Mouse (Mus musculus) heart, adult 8-10 months (tissue): Measurements from ENCODE around the gene Lrrc28. TPM values are rescaled to one million over a fixed set of nuclear protein-coding genes. Genes with fewer than 3 reads are reported as not detected.
A peak's percentile ranks its signal among the peaks of the same experiment; 100 is the strongest.

ENCODE experiments used
- DNase-seq: peaks from one replicate; pipeline ENCODE4 v3.0.0; 2022; ENCODE audit warnings: low spot score
- total RNA-seq, 4 experiments: library from RNA; stranded (reverse); gene quantifications; 2 replicates each; pipeline ENCODE4 v1.2.4; 2022

Gene Lrrc28
- total RNA-seq, 4 experiments from 2014 or later: 13.5 to 19.6 (median 17.2) TPM

DNA sequence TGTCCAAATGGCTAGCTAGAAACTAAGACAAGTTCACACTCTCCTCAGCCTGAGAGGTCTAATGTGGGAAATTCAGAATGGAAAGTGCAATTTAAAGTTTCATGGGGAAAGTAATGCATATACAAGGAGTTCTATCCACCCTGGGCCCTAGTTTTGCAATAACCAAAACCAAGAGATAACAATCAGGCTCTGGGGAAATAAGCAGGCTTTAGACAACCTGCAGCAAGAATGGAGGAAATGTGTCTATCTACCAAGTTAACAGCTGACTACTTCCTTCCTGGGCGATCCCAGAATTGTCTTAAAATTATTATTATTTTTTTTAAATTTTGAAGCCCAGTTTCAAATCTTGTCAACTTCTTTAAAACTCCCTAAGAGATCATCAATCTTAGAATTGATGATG is 48.7 kb downstream of the Lrrc28 start:
- no peak for DNase-seq

DNA sequence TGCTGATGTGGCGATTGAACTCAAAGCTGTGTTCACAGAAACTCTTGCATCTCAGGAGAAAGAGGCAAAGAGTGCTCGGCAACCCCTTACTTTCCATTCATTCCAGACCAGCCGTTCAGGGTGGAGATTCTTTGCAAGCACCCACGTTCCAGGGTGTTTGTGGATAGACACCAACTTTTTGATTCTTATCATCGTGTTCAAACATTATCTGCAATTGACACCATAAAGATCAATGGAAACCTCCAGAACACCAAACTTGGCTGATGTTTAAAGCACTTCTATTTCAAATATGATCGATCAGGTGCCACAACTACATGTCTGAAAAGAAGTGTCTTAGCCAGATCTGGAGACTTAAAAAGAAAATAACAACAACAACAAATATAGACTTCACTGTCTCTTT is 51.2 kb downstream of the Lrrc28 start:
- no peak for DNase-seq

GRCm38 (mm10) chr7:67592670-67593069 is 52.4 kb downstream of the Lrrc28 start:
- DNase-seq: no peak

GRCm38 (mm10) chr7:67588743-67589142 is 56.3 kb downstream of the Lrrc28 start:
- no peak for DNase-seq

DNA sequence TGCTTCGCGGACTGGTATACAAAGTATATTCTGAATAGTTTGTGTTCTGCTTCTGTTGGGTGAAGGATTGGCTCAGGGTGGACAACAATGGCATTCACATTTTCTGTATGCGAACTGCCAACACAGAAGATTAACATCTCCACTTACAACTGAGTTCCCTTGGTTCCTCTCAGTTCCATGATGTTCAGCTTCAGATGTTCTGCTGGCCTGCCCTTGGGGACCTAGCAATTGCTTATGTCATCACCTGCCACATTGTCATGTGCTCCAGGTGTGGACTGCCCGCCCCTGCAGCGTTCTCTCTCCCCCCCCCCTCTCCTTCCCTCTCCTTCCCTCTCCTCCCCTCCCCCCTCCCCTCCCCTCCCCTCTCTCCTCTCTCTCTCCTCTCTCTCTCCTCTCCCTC is 58.6 kb downstream of the Lrrc28 start:
- DNase-seq: no peak

DNA sequence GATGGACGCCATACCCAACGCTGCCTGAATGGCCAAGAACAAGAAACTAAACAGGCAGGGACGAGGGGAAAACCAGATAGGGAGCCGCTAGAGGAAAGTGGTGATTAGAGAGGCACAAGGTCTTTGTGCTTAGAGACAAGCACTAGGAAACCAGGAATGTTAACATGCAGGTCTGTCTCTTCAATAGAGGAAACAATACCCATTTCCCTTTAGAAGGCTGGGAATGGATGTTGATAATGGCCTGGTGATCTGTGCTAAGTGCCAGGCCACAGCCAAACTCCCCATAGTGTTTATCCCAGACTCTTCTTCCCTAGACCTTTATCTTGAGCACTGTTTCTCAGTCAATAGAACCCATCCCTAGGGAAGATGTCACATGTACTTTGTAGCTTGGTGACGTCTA is 61.2 kb downstream of the Lrrc28 start:
- no peak for DNase-seq

- DNase-seq: no peak
Measured at GRCm38 (mm10) chr7:67578783-67579482, 66.1 kb downstream of the Lrrc28 start.

DNA sequence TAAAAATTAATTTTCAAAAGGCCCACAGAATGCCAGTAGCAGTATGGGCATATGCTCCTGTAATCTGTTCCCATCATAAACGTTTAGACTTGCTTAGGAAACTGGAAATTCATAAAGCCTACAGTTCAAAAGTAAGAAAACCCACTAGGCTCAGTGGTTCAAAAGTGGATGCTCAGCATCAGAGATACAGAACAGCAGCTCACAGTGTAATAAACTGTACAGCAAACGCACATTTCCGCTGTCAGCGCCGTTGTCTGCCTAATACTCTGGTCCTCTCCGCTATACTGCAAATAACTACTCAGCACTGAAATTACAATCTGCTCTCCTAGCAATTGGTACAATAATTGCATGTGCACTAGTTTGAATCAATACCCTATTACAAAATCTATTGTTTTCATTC is 67.0 kb downstream of the Lrrc28 start:
- no peak for DNase-seq

DNA sequence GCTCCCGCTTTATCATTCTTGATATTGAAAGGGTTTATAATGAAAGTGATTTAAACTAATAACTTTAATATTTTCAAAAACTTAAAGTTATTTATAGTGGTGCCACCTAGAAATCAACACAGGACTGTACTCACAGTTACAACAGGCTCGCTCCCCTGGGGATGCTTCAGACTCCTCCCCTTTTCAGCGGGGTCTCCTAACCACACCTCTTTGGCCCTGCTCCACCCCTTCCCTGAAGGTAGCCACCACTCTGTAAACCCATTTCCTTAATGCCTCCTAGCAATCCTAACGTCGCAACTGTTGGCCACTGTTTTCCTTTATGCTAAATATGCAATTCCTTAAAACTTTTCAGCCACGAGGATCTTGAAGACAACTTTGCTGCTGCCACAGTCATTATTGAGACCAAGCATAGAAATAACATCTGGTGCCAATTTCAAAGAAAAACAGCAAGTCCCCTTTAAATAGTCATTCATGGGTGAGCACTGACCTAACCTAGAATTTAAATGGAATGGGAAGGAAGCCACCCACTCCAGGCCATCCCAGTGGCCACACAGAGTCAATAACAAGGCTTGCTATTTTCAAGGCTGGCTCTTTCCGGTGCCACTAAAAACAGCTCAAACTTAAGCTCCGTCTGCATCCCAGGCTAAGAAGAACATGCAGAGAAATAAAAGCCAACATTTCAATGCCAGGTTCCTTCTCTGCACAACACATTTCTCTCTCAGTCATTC is 78.4 kb downstream of the Lrrc28 start:
- DNase-seq: peak; percentile 48

DNA sequence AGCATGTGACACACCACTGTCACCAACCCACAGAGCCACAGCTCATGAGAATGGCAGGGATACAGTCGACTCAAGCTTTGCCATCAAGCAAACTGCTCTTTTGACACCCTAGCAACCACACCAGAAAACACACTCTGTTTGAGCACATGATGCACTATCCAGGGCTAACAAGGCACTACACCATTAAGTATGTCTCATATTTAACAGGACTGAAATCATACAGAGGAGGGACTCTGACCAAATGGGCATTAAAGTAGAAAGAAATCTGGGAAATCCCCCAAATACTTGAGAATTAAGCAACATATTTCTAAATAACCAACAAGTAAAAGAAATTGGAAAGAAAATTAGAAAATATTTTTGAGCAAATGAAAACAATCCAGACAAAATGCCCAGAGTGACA is 79.9 kb downstream of the Lrrc28 start:
- DNase-seq: no peak

- peak; percentile 77 for DNase-seq
Measured at GRCm38 (mm10) chr7:67562176-67562575, 82.9 kb downstream of the Lrrc28 start.

DNA sequence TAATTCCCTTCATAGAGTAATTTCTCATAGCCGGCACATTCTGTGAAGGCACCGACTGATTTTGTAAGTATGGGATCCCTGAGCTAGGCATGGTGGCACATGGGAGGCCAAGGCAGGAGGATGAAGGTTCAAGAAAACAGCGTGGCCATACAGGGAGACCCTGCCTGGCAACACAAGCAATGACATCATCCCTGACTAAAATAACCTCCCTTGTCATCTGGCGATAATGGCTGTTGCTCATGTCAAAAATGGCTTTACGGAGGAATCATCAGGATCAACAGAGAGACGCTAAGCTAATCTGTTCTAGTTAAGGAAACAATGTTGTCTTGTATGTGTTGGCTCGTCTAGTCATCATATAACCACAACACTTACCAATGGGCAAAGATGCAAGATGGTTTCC is 85.6 kb downstream of the Lrrc28 start:
- no peak for DNase-seq

DNA sequence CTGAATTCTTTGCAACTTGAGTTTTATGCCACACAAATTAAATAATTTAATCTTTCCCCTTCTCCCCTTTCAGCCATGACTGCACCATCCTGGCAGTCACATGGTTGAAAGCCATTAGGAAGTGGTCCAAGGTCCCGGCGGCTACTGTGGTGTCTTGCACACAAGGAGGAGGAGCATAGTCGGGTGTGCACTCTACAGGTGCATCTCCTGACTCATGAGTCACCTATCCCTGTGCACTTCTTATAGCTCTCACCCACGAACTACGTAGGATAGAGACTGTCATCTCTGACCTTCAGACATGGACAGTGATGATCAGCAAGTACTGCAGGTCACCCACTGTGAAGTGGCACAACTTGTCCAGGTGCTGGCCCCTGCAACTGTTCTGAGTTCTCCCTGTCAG is 86.8 kb downstream of the Lrrc28 start:
- DNase-seq: no peak

DNA sequence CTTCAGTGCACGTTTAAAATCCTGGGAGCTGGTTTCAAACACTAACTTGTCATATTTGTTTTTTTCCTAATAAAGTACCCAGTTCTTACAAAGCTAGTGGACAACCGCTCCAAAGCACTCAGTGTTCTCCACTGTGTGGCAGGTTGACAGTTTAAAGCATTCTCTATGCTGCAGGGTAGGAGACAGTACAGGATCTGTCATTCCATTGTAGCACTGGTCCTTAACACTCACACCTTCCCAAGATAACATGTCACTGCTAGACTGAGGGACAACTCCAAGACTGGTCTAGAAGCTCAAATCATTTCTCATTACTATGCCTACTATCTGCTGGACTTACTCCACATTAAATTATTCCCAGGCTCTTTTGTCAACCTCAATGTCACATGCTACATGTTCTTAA is 90.2 kb downstream of the Lrrc28 start:
- no peak for DNase-seq

GRCm38 (mm10) chr7:67551242-67551641 is 93.8 kb downstream of the Lrrc28 start:
- no peak for DNase-seq

DNA sequence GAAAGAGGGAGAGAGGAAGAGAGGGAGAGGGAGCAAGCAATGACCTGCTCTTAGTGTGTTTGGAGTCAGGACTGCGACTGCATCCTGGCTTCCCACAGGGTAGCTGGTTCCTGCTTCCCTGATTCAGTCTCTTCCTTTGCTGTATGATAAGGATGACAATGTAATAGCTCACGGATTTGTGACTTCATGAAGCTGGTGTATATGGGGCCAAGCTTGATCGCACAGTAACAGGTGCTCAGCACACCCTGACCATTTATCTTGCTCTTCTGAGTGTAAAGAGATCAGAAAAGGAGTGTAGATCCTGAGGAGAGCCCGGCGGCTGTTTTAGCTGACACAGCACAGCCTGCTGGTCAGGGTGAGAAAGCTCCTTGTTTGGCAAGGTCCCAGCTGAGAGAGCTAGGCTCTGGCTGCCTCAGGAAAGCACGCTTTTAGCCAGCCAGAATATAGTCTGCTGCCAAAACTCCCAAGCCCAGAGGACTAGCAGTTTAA is 96.0 kb downstream of the Lrrc28 start:
- peak; percentile 88 for DNase-seq

DNA sequence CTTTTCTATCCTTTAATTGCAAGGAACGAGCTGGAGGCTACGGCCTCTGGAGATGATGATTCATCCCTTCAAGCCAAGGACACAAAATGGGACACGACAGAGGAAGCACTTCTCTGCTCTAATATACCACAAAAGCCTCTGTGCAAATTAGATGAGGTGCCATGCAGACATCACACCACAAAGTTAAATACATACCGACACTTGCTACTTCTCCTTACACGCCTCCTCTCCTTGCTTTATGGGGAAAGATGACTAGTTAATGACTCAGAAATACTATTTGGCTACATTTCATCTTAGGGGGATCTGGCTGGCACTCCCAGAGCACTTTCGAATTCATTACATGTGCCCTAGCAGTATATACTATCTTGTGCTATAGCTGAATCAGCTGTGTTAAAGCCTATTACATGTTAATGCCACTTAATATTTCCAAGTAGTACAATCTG is 96.4 kb downstream of the Lrrc28 start:
- DNase-seq: no peak

- DNase-seq: no peak
Measured at GRCm38 (mm10) chr7:67546282-67546681, 98.8 kb downstream of the Lrrc28 start.

GRCm38 (mm10) chr7:67544586-67544985 is 100.5 kb downstream of the Lrrc28 start:
- no peak for DNase-seq

DNA sequence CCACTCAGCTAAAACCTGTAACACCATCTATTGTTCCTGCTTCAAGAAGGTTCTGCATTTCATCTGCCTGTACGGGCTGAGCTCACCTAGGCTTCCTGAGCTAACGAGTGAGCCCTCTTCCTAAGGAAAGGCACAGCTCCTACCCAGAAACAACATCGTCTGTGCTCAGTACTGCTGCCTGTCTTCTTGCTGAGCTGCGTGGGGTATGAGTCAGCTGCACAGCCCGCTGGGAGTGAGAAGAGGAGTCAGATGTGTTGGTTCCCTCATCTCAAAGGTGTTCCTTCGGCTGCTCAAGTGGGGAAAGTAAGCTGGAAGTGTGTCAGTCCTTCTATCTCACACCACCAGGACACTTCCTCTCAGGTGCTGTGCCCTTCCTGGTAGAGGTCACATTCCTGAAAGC is 101.4 kb downstream of the Lrrc28 start:
- no peak for DNase-seq

- no peak for DNase-seq
Measured at GRCm38 (mm10) chr7:67536588-67537372, 108.3 kb downstream of the Lrrc28 start.

DNA sequence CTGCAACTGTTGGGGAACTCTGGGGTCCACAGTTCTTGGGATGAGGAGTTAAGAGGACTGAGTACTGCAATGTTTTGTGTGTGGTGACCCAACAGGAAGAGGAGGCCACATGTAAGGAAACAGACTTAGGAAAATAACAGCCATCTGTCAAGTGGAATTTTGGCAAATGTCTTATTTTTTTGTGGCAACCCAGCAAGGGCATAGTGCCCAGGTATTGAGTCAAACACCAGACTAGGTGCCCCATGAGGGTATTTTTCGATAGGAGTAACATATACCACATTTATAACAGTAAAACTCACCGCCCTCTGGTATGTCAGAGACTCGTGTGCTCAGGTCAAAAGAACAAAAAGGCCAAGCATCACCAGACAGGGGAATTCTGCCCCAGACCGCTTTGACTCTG is 109.1 kb downstream of the Lrrc28 start:
- no peak for DNase-seq
